Mouse (Mus musculus): ENCODE data around the gene Cacna1i. TPM values are rescaled to one million over a fixed set of nuclear protein-coding genes. Genes with fewer than 3 reads are reported as not detected.

Gene Cacna1i
- polyA plus RNA-seq (2012; rRNA removed): 0.30 and 0.42 TPM in 2 replicates

GRCm38 (mm10) chr15:80286851-80287415 is at the start of gene Cacna1i:
Cacna1i (plus strand) TSS chr15:80287238.
- no peak for DNase-seq
- TF ChIP-seq CTCF (IDR thresholded peaks at IDR 0.05; ENCODE audit: borderline replicate concordance, control insufficient read depth, extremely low read depth, insufficient read depth, low read length, poor library complexity) (no peak), POLR2A (IDR thresholded peaks at IDR 0.05; ENCODE audit: control insufficient read depth, extremely low read depth, insufficient read depth, low read length, poor library complexity) (no peak)
- Histone ChIP-seq H3K27ac (ENCODE audit: control insufficient read depth, insufficient read depth, low read length) (no peak within 1 kb of the TSS), H3K4me3 (ENCODE audit: control insufficient read depth, insufficient read depth, low read length) (no peak within 1 kb of the TSS), H3K36me3 (ENCODE audit: control insufficient read depth, insufficient read depth, low read length) (no peaks in the 10 kb centered on the region), H3K27me3 (ENCODE audit: control insufficient read depth, insufficient read depth, low read length) (peaks cover 20% of the 10 kb centered on the region), H3K4me1 (replicated peaks; ENCODE audit: control insufficient read depth, insufficient read depth, low read length) (peaks cover 6% of the 10 kb centered on the region)
- 10% methylated on average over 50 of the region's 50 CpGs for WGBS

- Histone ChIP-seq H3K27ac (ENCODE audit: control insufficient read depth, insufficient read depth, low read length) (no peak overlapping the region), H3K4me1 (replicated peaks; ENCODE audit: control insufficient read depth, insufficient read depth, low read length) (no peaks in the 10 kb centered on the region), H3K27me3 (ENCODE audit: control insufficient read depth, insufficient read depth, low read length) (no peaks in the 10 kb centered on the region), H3K36me3 (ENCODE audit: control insufficient read depth, insufficient read depth, low read length) (peaks cover 55% of the 10 kb centered on the region), H3K4me3 (ENCODE audit: control insufficient read depth, insufficient read depth, low read length) (no peak overlapping the region)
- TF ChIP-seq CTCF (IDR thresholded peaks at IDR 0.05; ENCODE audit: borderline replicate concordance, control insufficient read depth, extremely low read depth, insufficient read depth, low read length, poor library complexity) (no peak), POLR2A (IDR thresholded peaks at IDR 0.05; ENCODE audit: control insufficient read depth, extremely low read depth, insufficient read depth, low read length, poor library complexity) (no peak)
- 97% methylated on average over 12 of the region's 12 CpGs for WGBS
- no peak for DNase-seq
These were observed 38.9 kb upstream of the Cacna1i start for GRCm38 (mm10) chr15:80248135-80248534.

DNA sequence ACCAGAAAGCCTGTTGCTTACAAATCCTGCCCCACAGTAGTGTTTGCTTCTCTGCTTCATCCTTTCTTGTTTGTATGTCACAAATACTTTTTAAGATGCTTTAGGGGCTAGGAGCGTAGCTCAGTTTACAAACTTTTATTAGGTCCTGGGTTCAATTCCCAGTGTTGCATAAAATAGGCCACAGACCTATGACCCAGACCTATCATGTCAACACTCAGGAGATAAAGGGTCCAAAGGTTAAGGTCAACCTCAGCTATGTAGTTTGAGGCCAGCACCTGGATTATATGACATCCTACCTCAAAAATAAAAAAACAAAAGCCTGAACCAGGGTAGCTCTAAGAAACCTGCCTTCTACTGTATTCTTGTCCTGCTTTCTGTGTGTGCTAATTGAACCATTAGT is 38.4 kb upstream of the Cacna1i start:
- no peak for TF ChIP-seq CTCF (IDR thresholded peaks at IDR 0.05; ENCODE audit: borderline replicate concordance, control insufficient read depth, extremely low read depth, insufficient read depth, low read length, poor library complexity)
- no peak for TF ChIP-seq POLR2A (IDR thresholded peaks at IDR 0.05; ENCODE audit: control insufficient read depth, extremely low read depth, insufficient read depth, low read length, poor library complexity)
- DNase-seq: no peak
- Histone ChIP-seq H3K27ac (ENCODE audit: control insufficient read depth, insufficient read depth, low read length) (no peak overlapping the region), H3K36me3 (ENCODE audit: control insufficient read depth, insufficient read depth, low read length) (peaks cover 55% of the 10 kb centered on the region), H3K27me3 (ENCODE audit: control insufficient read depth, insufficient read depth, low read length) (no peaks in the 10 kb centered on the region), H3K4me3 (ENCODE audit: control insufficient read depth, insufficient read depth, low read length) (no peak overlapping the region), H3K4me1 (replicated peaks; ENCODE audit: control insufficient read depth, insufficient read depth, low read length) (no peaks in the 10 kb centered on the region)
- 98% methylated on average over 1 of the region's 1 CpGs for WGBS

DNA sequence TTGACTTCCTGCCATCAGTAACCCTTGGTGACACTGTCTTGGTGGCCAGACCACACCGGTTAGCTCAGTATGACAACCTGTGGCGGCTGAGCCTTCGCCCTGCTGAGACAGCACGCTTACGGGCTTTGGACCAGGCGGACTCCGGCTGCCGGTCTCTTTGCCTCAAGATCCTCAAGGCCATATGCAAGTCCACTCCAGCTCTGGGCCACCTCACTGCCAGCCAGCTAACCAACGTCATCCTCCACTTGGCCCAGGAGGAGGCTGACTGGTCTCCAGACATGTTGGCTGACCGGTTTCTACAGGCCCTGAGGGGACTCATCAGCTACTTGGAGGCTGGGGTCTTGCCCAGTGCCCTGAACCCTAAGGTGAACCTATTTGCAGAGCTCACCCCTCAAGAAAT is 37.4 kb upstream of the Cacna1i start:
- WGBS: 98% methylated on average over 10 of the region's 10 CpGs
- no peak overlapping the region for H3K4me3 ChIP-seq (ENCODE audit: control insufficient read depth, insufficient read depth, low read length)
- no peak for DNase-seq
- H3K27ac ChIP-seq (ENCODE audit: control insufficient read depth, insufficient read depth, low read length): no peak overlapping the region
- peaks cover 55% of the 10 kb centered on the region for H3K36me3 ChIP-seq (ENCODE audit: control insufficient read depth, insufficient read depth, low read length)
- no peaks in the 10 kb centered on the region for H3K27me3 ChIP-seq (ENCODE audit: control insufficient read depth, insufficient read depth, low read length)
- H3K4me1 ChIP-seq (replicated peaks; ENCODE audit: control insufficient read depth, insufficient read depth, low read length): peaks cover 5% of the 10 kb centered on the region
- TF ChIP-seq POLR2A (IDR thresholded peaks at IDR 0.05; ENCODE audit: control insufficient read depth, extremely low read depth, insufficient read depth, low read length, poor library complexity) (no peak), CTCF (IDR thresholded peaks at IDR 0.05; ENCODE audit: borderline replicate concordance, control insufficient read depth, extremely low read depth, insufficient read depth, low read length, poor library complexity) (no peak)

- over 99% methylated on average over 6 of the region's 6 CpGs for WGBS
- Histone ChIP-seq H3K27me3 (ENCODE audit: control insufficient read depth, insufficient read depth, low read length) (no peaks in the 10 kb centered on the region), H3K27ac (ENCODE audit: control insufficient read depth, insufficient read depth, low read length) (no peak overlapping the region), H3K36me3 (ENCODE audit: control insufficient read depth, insufficient read depth, low read length) (peaks cover 51% of the 10 kb centered on the region), H3K4me3 (ENCODE audit: control insufficient read depth, insufficient read depth, low read length) (no peak overlapping the region), H3K4me1 (replicated peaks; ENCODE audit: control insufficient read depth, insufficient read depth, low read length) (peaks cover 5% of the 10 kb centered on the region)
- no peak for DNase-seq
- TF ChIP-seq CTCF (IDR thresholded peaks at IDR 0.05; ENCODE audit: borderline replicate concordance, control insufficient read depth, extremely low read depth, insufficient read depth, low read length, poor library complexity) (no peak), POLR2A (IDR thresholded peaks at IDR 0.05; ENCODE audit: control insufficient read depth, extremely low read depth, insufficient read depth, low read length, poor library complexity) (no peak)
These were observed 36.5 kb upstream of the Cacna1i start for GRCm38 (mm10) chr15:80250586-80250985.

- DNase-seq: no peak
- Histone ChIP-seq H3K27ac (ENCODE audit: control insufficient read depth, insufficient read depth, low read length) (no peak overlapping the region), H3K36me3 (ENCODE audit: control insufficient read depth, insufficient read depth, low read length) (peaks cover 43% of the 10 kb centered on the region), H3K4me3 (ENCODE audit: control insufficient read depth, insufficient read depth, low read length) (no peak overlapping the region), H3K4me1 (replicated peaks; ENCODE audit: control insufficient read depth, insufficient read depth, low read length) (peaks cover 17% of the 10 kb centered on the region), H3K27me3 (ENCODE audit: control insufficient read depth, insufficient read depth, low read length) (no peaks in the 10 kb centered on the region)
- TF ChIP-seq POLR2A (IDR thresholded peaks at IDR 0.05; ENCODE audit: control insufficient read depth, extremely low read depth, insufficient read depth, low read length, poor library complexity) (no peak), CTCF (IDR thresholded peaks at IDR 0.05; ENCODE audit: borderline replicate concordance, control insufficient read depth, extremely low read depth, insufficient read depth, low read length, poor library complexity) (no peak)
- WGBS: 90% methylated on average over 2 of the region's 2 CpGs
These were observed 33.5 kb upstream of the Cacna1i start for GRCm38 (mm10) chr15:80253530-80253929.

GRCm38 (mm10) chr15:80254207-80254606 is 32.8 kb upstream of the Cacna1i start:
- Histone ChIP-seq H3K4me1 (replicated peaks; ENCODE audit: control insufficient read depth, insufficient read depth, low read length) (peaks cover 17% of the 10 kb centered on the region), H3K27ac (ENCODE audit: control insufficient read depth, insufficient read depth, low read length) (peak overlapping the region; percentile 74), H3K36me3 (ENCODE audit: control insufficient read depth, insufficient read depth, low read length) (peaks cover 36% of the 10 kb centered on the region), H3K27me3 (ENCODE audit: control insufficient read depth, insufficient read depth, low read length) (no peaks in the 10 kb centered on the region), H3K4me3 (ENCODE audit: control insufficient read depth, insufficient read depth, low read length) (peak overlapping the region; percentile 55)
- WGBS: 80% methylated on average over 6 of the region's 6 CpGs
- no peak for DNase-seq
- TF ChIP-seq POLR2A (IDR thresholded peaks at IDR 0.05; ENCODE audit: control insufficient read depth, extremely low read depth, insufficient read depth, low read length, poor library complexity) (no peak), CTCF (IDR thresholded peaks at IDR 0.05; ENCODE audit: borderline replicate concordance, control insufficient read depth, extremely low read depth, insufficient read depth, low read length, poor library complexity) (no peak)
